Mouse (Mus musculus) left cerebral cortex, postnatal 10 days (tissue): ENCODE measurements around the gene Serpinc1. TPM values are rescaled to one million over a fixed set of nuclear protein-coding genes. Genes with fewer than 3 reads are reported as not detected.
"Not testable (repeated sequence)": the region's sequence is repeated elsewhere in the genome, so short reads cannot be mapped to it uniquely, and the experiment has no call there.

Source experiments
- DNase-seq, 2 experiments: peaks; one replicate each; pipeline ENCODE4 v3.0.0; 2021 to 2022; ENCODE audit warnings: low spot score in 2 of 2, mixed read lengths in 1 of 2; ENCODE audit errors: extremely low spot score in 1 of 2
- intact Hi-C: fragments of 180-260 bp; cut with DNase I; formaldehyde crosslinking; loops from one replicate; pipeline ENCODE4 v1.15.1; 2025
- total RNA-seq, 2 experiments: library from RNA; stranded (reverse); gene quantifications; 2 replicates each; pipeline ENCODE4 v1.2.3; 2021

Gene Serpinc1
- under 1 TPM; 0.11 to 0.24 TPM for total RNA-seq

GRCm38 (mm10) chr1:160978071-160978735 is at the start of gene Serpinc1:
Gene Serpinc1 (plus strand): TSS chr1:160978585.
- no peak for DNase-seq
- intact Hi-C loops, result loop anchor here (5.0 kb wide), 1 partner anchor 44 kb away; no protein-coding TSS in a partner anchor

- intact Hi-C loops, result loop anchor here (5.0 kb wide), 1 partner anchor 139 kb away; the partner anchor contains the start of gene Rabgap1l
- no peak for DNase-seq
Observed at GRCm38 (mm10) chr1:160931320-160931719, 47.1 kb upstream of the Serpinc1 start.

GRCm38 (mm10) chr1:160933896-160934482 is 44.4 kb upstream of the Serpinc1 start:
- intact Hi-C loops, result loop anchor here (2.0 to 5.0 kb wide), 2 partner anchors 142 to 191 kb away; partner anchors contain the start of gene Rabgap1l
- no peak for DNase-seq

- intact Hi-C loops, result loop anchor here (2.0 kb wide), 1 partner anchor 193 kb away; no protein-coding TSS in a partner anchor
Observed at GRCm38 (mm10) chr1:160935551-160935950, 42.8 kb upstream of the Serpinc1 start.

GRCm38 (mm10) chr1:160963199-160963598 is 15.2 kb upstream of the Serpinc1 start:
- no peak for DNase-seq
- intact Hi-C loops, result no loop called here

More at GRCm38 (mm10) chr1:160935551-160935950, 42.8 kb upstream of the Serpinc1 start:
- no peak for DNase-seq

- intact Hi-C loops, result no loop called here
- no peak for DNase-seq
Observed at GRCm38 (mm10) chr1:160967268-160967667, 11.1 kb upstream of the Serpinc1 start.

- intact Hi-C loops, result no loop called here
Observed at GRCm38 (mm10) chr1:160968643-160969042, 9.7 kb upstream of the Serpinc1 start.

GRCm38 (mm10) chr1:160980021-160980420 is 1.6 kb downstream of the Serpinc1 start:
- DNase-seq, result no peak
- intact Hi-C loops, result no loop called here

More at GRCm38 (mm10) chr1:160968643-160969042, 9.7 kb upstream of the Serpinc1 start:
- no peak for DNase-seq

GRCm38 (mm10) chr1:160980537-160981234 is 2.3 kb downstream of the Serpinc1 start:
- intact Hi-C loops, result no loop called here
- DNase-seq, result no peak

GRCm38 (mm10) chr1:160981337-160981736 is 3.0 kb downstream of the Serpinc1 start:
- intact Hi-C loops, result no loop called here
- DNase-seq, result no peak

- intact Hi-C loops, result no loop called here
- no peak for DNase-seq
Observed at GRCm38 (mm10) chr1:160982887-160983286, 4.5 kb downstream of the Serpinc1 start.

GRCm38 (mm10) chr1:160984731-160985130 is 6.3 kb downstream of the Serpinc1 start:
- intact Hi-C loops, result not testable (repeated sequence)

GRCm38 (mm10) chr1:160985477-160985876 is 7.1 kb downstream of the Serpinc1 start:
- intact Hi-C loops, result no loop called here

More at GRCm38 (mm10) chr1:160984731-160985130, 6.3 kb downstream of the Serpinc1 start:
- not testable (repeated sequence) for DNase-seq

GRCm38 (mm10) chr1:160986881-160987635 is 8.7 kb downstream of the Serpinc1 start:
- intact Hi-C loops, result no loop called here
- no peak for DNase-seq

More at GRCm38 (mm10) chr1:160985477-160985876, 7.1 kb downstream of the Serpinc1 start:
- no peak for DNase-seq

GRCm38 (mm10) chr1:160989395-160989794 is 11.0 kb downstream of the Serpinc1 start:
- no peak for DNase-seq
- intact Hi-C loops, result no loop called here

GRCm38 (mm10) chr1:160993851-160994250 is 15.5 kb downstream of the Serpinc1 start:
- intact Hi-C loops, result no loop called here
- DNase-seq, result no peak

- intact Hi-C loops, result no loop called here
- DNase-seq, result no peak
Observed at GRCm38 (mm10) chr1:161004942-161005341, 26.6 kb downstream of the Serpinc1 start.

GRCm38 (mm10) chr1:161005526-161005925 is 27.1 kb downstream of the Serpinc1 start:
- intact Hi-C loops, result no loop called here
- no peak for DNase-seq

GRCm38 (mm10) chr1:161006471-161006870 is 28.1 kb downstream of the Serpinc1 start:
- intact Hi-C loops, result no loop called here
- no peak for DNase-seq
